Mouse (Mus musculus) midbrain, embryonic 11.5 days (tissue): Measurements from ENCODE around the gene Ces2a. TPM values are rescaled to one million over a fixed set of nuclear protein-coding genes. Genes with fewer than 3 reads are reported as not detected.

Experiments used
- ATAC-seq: fragments of 200-750 bp; cut with Nextera tagmentation; 2 replicates; pipeline ENCODE4 v1.8.0; 2017; ENCODE audit warnings: moderate TSS enrichment, moderate library complexity; ENCODE audit not compliant: low FRiP score
- DNase-seq: peaks from one replicate; pipeline ENCODE4 v3.0.0; 2015; ENCODE audit warnings: low spot score; ENCODE audit errors: missing footprints
- H3K27ac ChIP-seq: fragments of 300-500 bp; sonication (generic); 2 replicates; pipeline ENCODE4 v1.5.1; 2014; ENCODE audit warnings: low read depth, low read length
- H3K27me3 ChIP-seq: fragments of 300-500 bp; sonication (generic); 2 replicates; pipeline ENCODE4 v1.6.1; 2014; ENCODE audit warnings: mild to moderate bottlenecking, low read length, moderate library complexity, mixed read lengths; ENCODE audit not compliant: control insufficient read depth, insufficient read depth
- H3K36me3 ChIP-seq: fragments of 300-500 bp; sonication (generic); 2 replicates; pipeline ENCODE4 v1.6.1; 2014; ENCODE audit warnings: mild to moderate bottlenecking, low read length, moderate library complexity, mixed read lengths; ENCODE audit not compliant: control insufficient read depth, insufficient read depth
- H3K4me1 ChIP-seq: fragments of 300-500 bp; sonication (generic); 2 replicates; pipeline ENCODE4 v1.6.1; 2014; ENCODE audit warnings: low read length; ENCODE audit not compliant: control insufficient read depth, insufficient read depth
- H3K4me2 ChIP-seq: fragments of 300-500 bp; sonication (generic); 2 replicates; pipeline ENCODE4 v1.6.1; 2014; ENCODE audit warnings: mild to moderate bottlenecking, moderate library complexity
- H3K4me3 ChIP-seq: fragments of 300-500 bp; sonication (generic); 2 replicates; pipeline ENCODE4 v1.5.1; 2014; ENCODE audit warnings: low read depth, low read length
- H3K9ac ChIP-seq: fragments of 300-500 bp; sonication (generic); 2 replicates; pipeline ENCODE4 v1.6.1; 2014; ENCODE audit warnings: low read length
- H3K9me3 ChIP-seq: fragments of 300-500 bp; sonication (generic); 2 replicates; pipeline ENCODE4 v1.6.1; 2016; ENCODE audit warnings: low read length; ENCODE audit not compliant: control insufficient read depth
- WGBS: fragments of 180-500 bp; shearing (Covaris S2); extraction: QIAGEN DNeasy Blood & Tissue Kit; methylation state at CpG from one replicate; pipeline ENCODE4 v1.1.7; 2014; 5-methylcytosine and 5-hydroxymethylcytosine counted together
- polyA plus RNA-seq: library from polyadenylated mRNA; unstranded; fragments of >200 nt; fragmentation: Nextera tagmentation; extraction: Ambion mirVana; gene quantifications from 2 replicates; pipeline ENCODE4 v1.2.1, GENCODE M21; 2014

Ces2a gene
- polyA plus RNA-seq, 1 experiment from 2014 or later: not detected

DNA sequence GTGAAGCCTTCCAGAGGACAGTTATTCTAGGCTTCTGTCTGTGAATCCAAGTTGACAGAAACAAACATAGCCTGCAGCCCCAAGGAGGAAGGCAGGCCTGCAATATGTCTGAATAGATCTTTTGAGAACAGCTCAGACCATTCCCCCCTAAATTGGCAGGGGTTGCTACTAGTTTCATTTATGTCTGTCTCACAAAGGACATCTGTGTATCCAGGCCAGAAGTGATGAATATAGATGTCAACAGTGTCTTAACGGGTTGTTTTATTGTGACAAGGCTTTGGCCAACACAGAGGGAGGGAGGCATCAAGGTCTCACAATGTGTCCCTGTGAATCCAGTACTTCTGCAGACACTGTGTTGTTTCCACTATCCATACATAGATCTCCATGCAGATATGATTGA is 23.8 kb downstream of the Ces2a start:
- H3K9me3 ChIP-seq: no peaks in the 10 kb centered on the region
- H3K27me3 ChIP-seq: no peaks in the 10 kb centered on the region
- 68% methylated on average over 1 of the region's 1 CpGs for WGBS
- no peaks in the 10 kb centered on the region for H3K4me1 ChIP-seq
- no peak overlapping the region for H3K9ac ChIP-seq
- no peak for ATAC-seq
- H3K36me3 ChIP-seq: no peaks in the 10 kb centered on the region
- DNase-seq: no peak
- H3K4me3 ChIP-seq: no peak overlapping the region
- no peak overlapping the region for H3K27ac ChIP-seq
- no peak overlapping the region for H3K4me2 ChIP-seq

DNA sequence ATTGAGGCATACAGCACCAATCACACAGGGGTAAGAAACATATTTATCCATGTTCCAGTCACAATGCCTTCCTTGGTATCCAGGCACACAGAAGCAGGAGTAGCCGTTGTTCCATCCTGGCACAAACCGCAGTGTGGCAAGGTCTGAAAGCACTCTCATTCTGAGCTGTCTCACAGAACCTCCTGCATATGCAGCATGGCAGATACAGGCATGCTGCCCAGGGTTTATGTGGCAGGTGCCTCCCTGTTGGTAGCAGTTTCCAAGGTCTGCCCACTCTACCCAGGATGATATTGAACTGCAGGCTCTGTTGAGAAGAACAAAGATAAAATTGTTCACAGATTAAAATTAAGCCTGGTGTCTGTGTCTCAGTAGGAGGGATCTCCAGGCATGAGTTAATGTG is 24.4 kb downstream of the Ces2a start:
- no peaks in the 10 kb centered on the region for H3K27me3 ChIP-seq
- H3K9me3 ChIP-seq: no peaks in the 10 kb centered on the region
- H3K4me2 ChIP-seq: no peak overlapping the region
- no peak overlapping the region for H3K9ac ChIP-seq
- H3K27ac ChIP-seq: no peak overlapping the region
- H3K36me3 ChIP-seq: no peaks in the 10 kb centered on the region
- WGBS: 91% methylated on average over 2 of the region's 2 CpGs
- ATAC-seq: no peak
- H3K4me1 ChIP-seq: no peaks in the 10 kb centered on the region
- DNase-seq: no peak
- no peak overlapping the region for H3K4me3 ChIP-seq

DNA sequence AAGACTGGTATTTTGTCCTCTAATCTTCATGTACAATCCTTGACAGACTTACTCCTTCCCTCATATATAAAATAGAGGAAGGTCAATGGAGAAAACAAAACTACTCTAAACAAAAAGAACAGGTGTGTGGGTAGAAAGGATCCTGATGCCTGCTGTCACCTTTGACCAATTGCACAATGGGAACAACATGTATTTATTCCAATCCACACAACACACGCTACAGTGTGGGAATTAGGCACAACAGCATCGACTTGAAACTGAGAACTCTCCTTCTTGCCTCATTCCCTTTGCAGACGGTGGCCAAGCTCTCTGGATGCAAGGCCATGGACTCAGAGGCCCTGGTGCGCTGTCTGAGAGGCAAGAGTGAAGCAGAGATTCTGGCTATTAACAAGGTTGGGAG is 27.3 kb downstream of the Ces2a start:
- Histone ChIP-seq H3K9ac (no peak overlapping the region), H3K4me3 (no peak overlapping the region), H3K4me1 (no peaks in the 10 kb centered on the region), H3K9me3 (no peaks in the 10 kb centered on the region), H3K36me3 (no peaks in the 10 kb centered on the region), H3K27ac (no peak overlapping the region), H3K4me2 (no peak overlapping the region), H3K27me3 (no peaks in the 10 kb centered on the region)
- DNase-seq: no peak
- no peak for ATAC-seq
- WGBS: 75% methylated on average over 4 of the region's 4 CpGs

DNA sequence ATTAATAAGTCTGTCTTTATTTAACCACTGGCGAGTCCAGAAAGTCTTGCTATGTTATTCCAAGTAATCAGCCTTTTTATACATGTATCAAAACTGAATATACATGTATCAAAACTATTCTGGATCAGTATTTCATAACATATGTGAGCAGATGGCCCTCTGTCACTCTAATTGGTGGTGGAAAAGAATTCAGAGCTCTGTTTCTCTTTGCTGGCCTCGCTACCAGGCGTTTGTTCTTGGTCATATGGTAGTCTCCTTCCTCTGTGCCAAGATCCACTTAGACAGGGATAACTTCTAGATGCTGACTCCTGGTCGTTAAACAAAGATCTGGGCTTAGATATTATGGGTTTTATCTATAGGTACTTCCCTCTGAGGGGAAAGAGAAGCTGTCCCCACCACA is 32.7 kb downstream of the Ces2a start:
- WGBS: 74% methylated on average over 4 of the region's 4 CpGs
- Histone ChIP-seq H3K4me1 (no peaks in the 10 kb centered on the region), H3K4me3 (no peak overlapping the region), H3K36me3 (no peaks in the 10 kb centered on the region), H3K9ac (no peak overlapping the region), H3K4me2 (no peak overlapping the region), H3K27me3 (no peaks in the 10 kb centered on the region), H3K9me3 (no peaks in the 10 kb centered on the region), H3K27ac (no peak overlapping the region)
- ATAC-seq (no peak), DNase-seq (no peak)

DNA sequence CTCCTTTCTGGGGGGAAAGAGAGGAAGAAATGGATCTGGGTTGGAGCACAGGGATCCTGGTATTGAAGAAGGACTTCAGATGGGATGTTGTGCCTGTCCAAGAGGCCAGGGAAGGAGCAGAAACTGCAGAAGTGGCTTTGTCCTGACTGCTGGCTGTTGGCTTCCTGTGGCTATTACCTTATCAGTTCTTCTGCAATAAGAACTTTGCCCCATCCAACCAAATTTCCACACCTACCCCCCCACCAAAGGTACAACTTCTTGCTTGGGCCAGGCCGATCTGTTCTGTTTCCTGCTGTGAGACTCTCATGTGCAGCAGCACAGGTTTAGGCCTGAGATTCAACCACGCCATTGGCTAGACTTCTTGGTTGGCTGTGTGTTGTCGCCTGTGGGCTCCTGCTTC is 36.6 kb downstream of the Ces2a start:
- H3K9ac ChIP-seq: no peak overlapping the region
- H3K4me3 ChIP-seq: no peak overlapping the region
- H3K4me2 ChIP-seq: no peak overlapping the region
- H3K27me3 ChIP-seq: no peaks in the 10 kb centered on the region
- H3K27ac ChIP-seq: no peak overlapping the region
- no peaks in the 10 kb centered on the region for H3K4me1 ChIP-seq
- ATAC-seq: no peak
- H3K36me3 ChIP-seq: no peaks in the 10 kb centered on the region
- 93% methylated on average over 3 of the region's 3 CpGs for WGBS
- no peaks in the 10 kb centered on the region for H3K9me3 ChIP-seq
- no peak for DNase-seq

DNA sequence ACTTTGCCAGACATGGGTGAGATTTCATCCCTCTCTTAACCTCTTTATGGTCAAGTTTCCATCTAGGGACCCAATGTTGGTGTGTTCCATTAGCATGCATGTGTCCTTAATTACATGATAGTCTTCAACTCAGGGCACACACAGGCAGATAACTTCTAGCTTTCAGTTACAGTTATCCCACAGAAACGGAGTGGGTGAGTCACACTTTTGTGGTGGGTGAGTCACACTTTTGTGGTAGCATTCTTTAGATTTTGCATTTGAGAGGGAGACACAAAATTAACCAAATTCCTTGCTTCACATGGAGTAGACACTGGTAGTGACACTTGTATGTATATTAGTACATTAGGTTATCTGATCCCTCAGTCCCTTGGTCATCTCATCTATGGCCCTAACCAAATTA is 53.2 kb downstream of the Ces2a start:
- DNase-seq (no peak), ATAC-seq (no peak)
- H3K27me3 ChIP-seq: no peaks in the 10 kb centered on the region
- H3K4me2 ChIP-seq: no peak overlapping the region
- no peak overlapping the region for H3K4me3 ChIP-seq
- H3K4me1 ChIP-seq: no peaks in the 10 kb centered on the region
- no peaks in the 10 kb centered on the region for H3K36me3 ChIP-seq
- H3K27ac ChIP-seq: no peak overlapping the region
- H3K9me3 ChIP-seq: no peaks in the 10 kb centered on the region
- WGBS: 67% methylated on average over 1 of the region's 1 CpGs
- H3K9ac ChIP-seq: no peak overlapping the region

DNA sequence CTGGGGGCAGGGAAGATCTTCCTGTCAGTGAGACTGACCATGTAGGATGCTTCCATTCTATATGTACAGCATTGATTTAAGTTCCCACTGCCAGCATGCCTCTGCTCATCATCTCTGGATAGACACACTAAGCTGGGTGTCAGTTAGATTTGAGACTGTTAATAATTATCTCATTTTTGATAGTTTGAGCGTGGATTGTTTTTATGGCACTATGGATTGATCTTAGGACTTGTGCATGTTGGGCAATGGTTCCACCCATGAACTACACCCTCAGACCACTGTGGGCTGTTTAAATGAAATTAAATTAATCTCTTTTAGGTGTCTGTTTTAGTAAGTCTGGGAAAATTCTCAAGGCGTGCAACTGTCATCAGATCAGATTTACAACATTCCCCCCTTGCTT is 55.1 kb downstream of the Ces2a start:
- Histone ChIP-seq H3K4me1 (no peaks in the 10 kb centered on the region), H3K36me3 (no peaks in the 10 kb centered on the region), H3K27me3 (no peaks in the 10 kb centered on the region), H3K9ac (no peak overlapping the region), H3K9me3 (no peaks in the 10 kb centered on the region), H3K27ac (no peak overlapping the region), H3K4me2 (no peak overlapping the region), H3K4me3 (no peak overlapping the region)
- DNase-seq (no peak), ATAC-seq (no peak)
- 86% methylated on average over 2 of the region's 2 CpGs for WGBS

DNA sequence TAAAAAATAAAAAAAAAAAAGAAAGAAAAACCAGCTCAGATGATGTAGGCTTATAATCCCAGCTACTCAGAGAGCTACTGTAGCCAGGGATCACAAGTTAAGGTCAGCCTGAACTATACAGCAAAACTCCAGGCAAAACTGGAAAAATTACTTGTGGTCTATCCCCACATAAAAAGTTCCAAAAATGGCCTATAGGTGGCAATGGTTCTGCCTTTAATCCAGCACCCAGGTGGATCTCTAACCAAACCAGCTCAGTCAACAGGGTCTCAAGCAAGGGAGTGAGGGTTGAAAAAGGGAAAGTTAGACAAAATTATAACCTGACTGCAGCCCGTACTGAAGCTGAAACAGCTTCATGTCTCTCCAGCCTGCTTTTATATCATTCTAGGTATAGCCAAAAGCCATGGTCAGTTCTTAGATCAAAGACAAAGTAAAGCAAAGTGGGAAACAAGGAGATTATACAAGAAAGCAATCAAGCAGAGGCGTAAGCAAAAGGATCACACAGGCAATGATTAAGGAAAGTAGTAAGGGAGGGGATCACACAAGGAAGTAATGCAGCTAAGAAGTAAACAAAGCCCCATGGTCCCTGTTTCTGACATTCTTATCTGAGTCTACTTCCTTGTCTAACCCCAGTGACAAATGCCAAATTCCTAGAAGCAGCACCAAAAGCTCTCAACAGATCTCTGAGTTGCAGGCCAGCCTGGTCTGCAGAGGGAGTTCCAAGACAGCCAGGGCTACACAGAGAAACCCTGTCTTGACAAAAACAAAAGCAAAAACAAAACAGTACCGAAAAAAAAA is 56.3 kb downstream of the Ces2a start:
- Histone ChIP-seq H3K4me3 (no peak overlapping the region), H3K4me1 (no peaks in the 10 kb centered on the region), H3K27ac (no peak overlapping the region), H3K9ac (no peak overlapping the region), H3K9me3 (no peaks in the 10 kb centered on the region), H3K27me3 (no peaks in the 10 kb centered on the region), H3K4me2 (no peak overlapping the region), H3K36me3 (no peaks in the 10 kb centered on the region)
- WGBS: 65% methylated on average over 3 of the region's 3 CpGs
- ATAC-seq (no peak), DNase-seq (peak; percentile 90)
